ENCODE assay signal across 8 mouse cellular contexts in genomic region chr5:137786109-137786942, GRCm38 (mm10). TPM values are rescaled to one million over a fixed set of nuclear protein-coding genes. Genes with fewer than 3 reads are reported as not detected.
A peak's percentile ranks its signal among the peaks of the same experiment; 100 is the strongest.
DNase-seq lines count a peak whose midpoint lies in the region; ATAC-seq lines count a peak whose summit lies in the region.

No protein-coding gene starts in this region.

- peak overlapping the region; percentile 97 for H3K4me2 ChIP-seq in heart, embryonic 13.5 days
- peak overlapping the region; percentile 98 for H3K4me2 ChIP-seq in liver, embryonic 12.5 days
- H3K4me2 ChIP-seq in stomach, embryonic 15.5 days, result peak overlapping the region; percentile 89

- H3K36me3 ChIP-seq in heart, embryonic 13.5 days, result peaks cover 37% of the 10 kb centered on the region
- peaks cover 38% of the 10 kb centered on the region for H3K36me3 ChIP-seq in liver, embryonic 12.5 days
- peaks cover 21% of the 10 kb centered on the region for H3K36me3 ChIP-seq in stomach, embryonic 15.5 days

- H3K4me3 ChIP-seq in brown adipose tissue, adult 24 weeks (ENCODE audit: insufficient read depth, low read depth, low read length), result peak overlapping the region; percentile 99
- H3K4me3 ChIP-seq in heart, embryonic 13.5 days, result peak overlapping the region; percentile 90
- H3K4me3 ChIP-seq in liver, embryonic 12.5 days, result peak overlapping the region; percentile 76
- peak overlapping the region; percentile 93 for H3K4me3 ChIP-seq in stomach, embryonic 15.5 days (replicated peaks)

- under 1% methylated on average over 79 of the region's 79 CpGs for WGBS in heart, embryonic 13.5 days
- WGBS in liver, embryonic 12.5 days (ENCODE audit: insufficient replicate concordance), result under 1% methylated on average over 78 of the region's 79 CpGs
- under 1% methylated on average over 79 of the region's 79 CpGs for WGBS in stomach, embryonic 15.5 days

- peak; percentile 100 for DNase-seq in CD4-positive, CD25-positive, alpha-beta regulatory T cell, adult 2 months (ENCODE audit: low read depth, low spot score)
- DNase-seq in fat pad, adult 2 months (ENCODE audit: extremely low read depth, low read depth, low spot score), result peak; percentile 94
- peak; percentile 100 for DNase-seq in kidney, postnatal 10 days
- peak; percentile 98 to 99 for DNase-seq in natural killer cell, adult 2 months (ENCODE audit: low spot score in 2 of 2)

- no peaks in the 10 kb centered on the region for H3K9me3 ChIP-seq in heart, embryonic 13.5 days
- no peaks in the 10 kb centered on the region for H3K9me3 ChIP-seq in liver, embryonic 12.5 days (replicated peaks)
- H3K9me3 ChIP-seq in stomach, embryonic 15.5 days, result no peaks in the 10 kb centered on the region

- H3K27me3 ChIP-seq in heart, embryonic 13.5 days (replicated peaks), result no peaks in the 10 kb centered on the region
- peaks cover 4% of the 10 kb centered on the region; the same call in 1 of the 2 replicates for H3K27me3 ChIP-seq in liver, embryonic 12.5 days (replicated peaks)
- no peaks in the 10 kb centered on the region for H3K27me3 ChIP-seq in stomach, embryonic 15.5 days (replicated peaks)

- H3K27ac ChIP-seq in brown adipose tissue, adult 24 weeks (replicated peaks; ENCODE audit: low read depth, low read length), result peak overlapping the region; percentile 94
- H3K27ac ChIP-seq in heart, embryonic 13.5 days (replicated peaks), result peak overlapping the region; percentile 98
- peak overlapping the region; percentile 99 for H3K27ac ChIP-seq in liver, embryonic 12.5 days
- peak overlapping the region; percentile 100 for H3K27ac ChIP-seq in stomach, embryonic 15.5 days

- ATAC-seq in heart, embryonic 13.5 days (ENCODE audit: extremely low read depth, insufficient number of reproducible peaks, low FRiP score, low TSS enrichment), result peak; percentile 89
- peak; percentile 86 for ATAC-seq in liver, embryonic 12.5 days
- ATAC-seq in stomach, embryonic 15.5 days (ENCODE audit: insufficient read depth, low FRiP score, low read depth), result peak; percentile 90

- peaks cover 16% of the 10 kb centered on the region for H3K4me1 ChIP-seq in brown adipose tissue, adult 24 weeks (ENCODE audit: control insufficient read depth, insufficient read depth, insufficient read length, low read length)
- peaks cover 36% of the 10 kb centered on the region for H3K4me1 ChIP-seq in heart, embryonic 13.5 days
- H3K4me1 ChIP-seq in liver, embryonic 12.5 days, result peaks cover 49% of the 10 kb centered on the region
- H3K4me1 ChIP-seq in stomach, embryonic 15.5 days, result peaks cover 28% of the 10 kb centered on the region

- H3K9ac ChIP-seq in heart, embryonic 13.5 days, result peak overlapping the region; percentile 98
- peak overlapping the region; percentile 91 for H3K9ac ChIP-seq in liver, embryonic 12.5 days
- H3K9ac ChIP-seq in stomach, embryonic 15.5 days, result peak overlapping the region; percentile 95

RNA-seq across cellular contexts. Expression of gene Mepce, which starts 1.1 kb away (rescaled TPM):
- polyA plus RNA-seq in brown adipose tissue, adult 24 weeks (2012; ENCODE audit: insufficient read depth, insufficient read length, missing spikeins), result 14.3 and 21.2 TPM in 2 replicates
- 6.2 and 8.5 TPM in 2 replicates for polyA plus RNA-seq in heart, embryonic 13.5 days (2015; fragmentation: Nextera tagmentation; extraction: Ambion mirVana)
- polyA plus RNA-seq in liver, embryonic 12.5 days (2016; fragmentation: Nextera tagmentation; extraction: Ambion mirVana), result 9.0 and 9.2 TPM in 2 replicates
- 7.5 and 10.4 TPM in 2 replicates for polyA plus RNA-seq in stomach, embryonic 15.5 days (2015; fragmentation: Nextera tagmentation; extraction: Ambion mirVana)

RNA-seq across cellular contexts. Expression of gene Zcwpw1, which starts 1.3 kb away (rescaled TPM):
- 2.9 and 4.9 TPM in 2 replicates for polyA plus RNA-seq in brown adipose tissue, adult 24 weeks (2012; ENCODE audit: insufficient read depth, insufficient read length, missing spikeins)
- polyA plus RNA-seq in heart, embryonic 13.5 days (2015; fragmentation: Nextera tagmentation; extraction: Ambion mirVana), result 7.6 and 7.7 TPM in 2 replicates
- 6.9 and 7.5 TPM in 2 replicates for polyA plus RNA-seq in liver, embryonic 12.5 days (2016; fragmentation: Nextera tagmentation; extraction: Ambion mirVana)
- polyA plus RNA-seq in stomach, embryonic 15.5 days (2015; fragmentation: Nextera tagmentation; extraction: Ambion mirVana), result 18.3 and 20.5 TPM in 2 replicates

RNA-seq across cellular contexts. Expression of gene Ppp1r35, which starts 7.7 kb away (rescaled TPM):
- polyA plus RNA-seq in brown adipose tissue, adult 24 weeks (2012; ENCODE audit: insufficient read depth, insufficient read length, missing spikeins), result 15.1 and 15.4 TPM in 2 replicates
- polyA plus RNA-seq in heart, embryonic 13.5 days (2015; fragmentation: Nextera tagmentation; extraction: Ambion mirVana), result 18.3 and 22.3 TPM in 2 replicates
- 38.6 and 39.2 TPM in 2 replicates for polyA plus RNA-seq in liver, embryonic 12.5 days (2016; fragmentation: Nextera tagmentation; extraction: Ambion mirVana)
- polyA plus RNA-seq in stomach, embryonic 15.5 days (2015; fragmentation: Nextera tagmentation; extraction: Ambion mirVana), result 22.5 and 26.2 TPM in 2 replicates

RNA-seq across cellular contexts. Expression of gene Tsc22d4, which starts 40.8 kb away (rescaled TPM):
- polyA plus RNA-seq in brown adipose tissue, adult 24 weeks (2012; ENCODE audit: insufficient read depth, insufficient read length, missing spikeins), result 21.4 and 24.0 TPM in 2 replicates
- 128 and 131 TPM in 2 replicates for polyA plus RNA-seq in heart, embryonic 13.5 days (2015; fragmentation: Nextera tagmentation; extraction: Ambion mirVana)
- polyA plus RNA-seq in liver, embryonic 12.5 days (2016; fragmentation: Nextera tagmentation; extraction: Ambion mirVana), result 96.0 and 99.2 TPM in 2 replicates
- polyA plus RNA-seq in stomach, embryonic 15.5 days (2015; fragmentation: Nextera tagmentation; extraction: Ambion mirVana), result 130 and 138 TPM in 2 replicates

RNA-seq across cellular contexts. Expression of gene Nyap1, which starts 44.9 kb away (rescaled TPM):
- polyA plus RNA-seq in brown adipose tissue, adult 24 weeks (2012; ENCODE audit: insufficient read depth, insufficient read length, missing spikeins), result not detected in 2 replicates
- 1.3 and 1.5 TPM in 2 replicates for polyA plus RNA-seq in heart, embryonic 13.5 days (2015; fragmentation: Nextera tagmentation; extraction: Ambion mirVana)
- 0.33 and 0.38 TPM in 2 replicates for polyA plus RNA-seq in liver, embryonic 12.5 days (2016; fragmentation: Nextera tagmentation; extraction: Ambion mirVana)
- polyA plus RNA-seq in stomach, embryonic 15.5 days (2015; fragmentation: Nextera tagmentation; extraction: Ambion mirVana), result 2.7 and 2.9 TPM in 2 replicates

Comparison
In these comparisons a context has a peak if more than half of its experiments do, and no peak if none do; other contexts are left out.
1. Peak in every context shown above with its lines: DNase-seq, ATAC-seq, H3K4me3 ChIP-seq and H3K27ac ChIP-seq.